Mouse (Mus musculus): ENCODE measurements around the gene Bco2. TPM values are rescaled to one million over a fixed set of nuclear protein-coding genes. Genes with fewer than 3 reads are reported as not detected.

The Bco2 gene
- total and polyA plus RNA-seq, 3 experiments, result 0.07 TPM; not detected in 2

- TF ChIP-seq MEF2A (IDR thresholded peaks at IDR 0.05; ENCODE audit: extremely low read depth, insufficient replicate concordance, low read depth, low read length, poor library complexity, severe bottlenecking) (no peak), POLR2A (IDR thresholded peaks at IDR 0.05; ENCODE audit: control insufficient read depth in 1 of 2, insufficient read depth in 1 of 2, low read depth in 1 of 2, low read length in 2 of 2, poor library complexity in 1 of 2) (no peak), POLR2AphosphoS2 (IDR thresholded peaks at IDR 0.05; ENCODE audit: low read length) (no peak), USF2 (IDR thresholded peaks at IDR 0.05; ENCODE audit: borderline replicate concordance in 1 of 2, insufficient read depth in 1 of 2, low read depth in 1 of 2, low read length in 2 of 2) (no peak), RCOR1 (IDR thresholded peaks at IDR 0.05; ENCODE audit: low read depth, low read length) (no peak), KAT2A (conservative IDR thresholded peaks at IDR 0.05; ENCODE audit: low read depth, low read length) (no peak), BHLHE40 (IDR thresholded peaks at IDR 0.05; ENCODE audit: borderline replicate concordance, low read depth, low read length) (no peak), MAX (IDR thresholded peaks at IDR 0.05; ENCODE audit: low read length) (no peak), RAD21 (IDR thresholded peaks at IDR 0.05; ENCODE audit: low read depth, low read length) (no peak), POLR2AphosphoS5 (IDR thresholded peaks at IDR 0.05; ENCODE audit: borderline replicate concordance, low read depth, low read length) (no peak), MAFK (IDR thresholded peaks at IDR 0.05; ENCODE audit: borderline replicate concordance, low read depth, low read length) (no peak), JUND (IDR thresholded peaks at IDR 0.05; ENCODE audit: low read depth, low read length) (no peak), TCF12 (IDR thresholded peaks at IDR 0.05; ENCODE audit: low read depth, low read length) (no peak), ETS1 (IDR thresholded peaks at IDR 0.05; ENCODE audit: low read depth, low read length) (no peak), SMC3 (IDR thresholded peaks at IDR 0.05; ENCODE audit: low read depth, low read length) (no peak), TBP (IDR thresholded peaks at IDR 0.05; ENCODE audit: low read depth, low read length) (no peak), ZC3H11A (IDR thresholded peaks at IDR 0.05; ENCODE audit: low read depth, low read length) (no peak), MYC (IDR thresholded peaks at IDR 0.05; ENCODE audit: low read depth, low read length) (no peak)
- no peaks in the 10 kb centered on the region for H3K9me3 ChIP-seq (replicated peaks; ENCODE audit: insufficient read depth, low read length)
- no peak overlapping the region for H3K27ac ChIP-seq (ENCODE audit: control insufficient read depth, low read depth, low read length)
- H3K36me3 ChIP-seq (ENCODE audit: control insufficient read depth in 1 of 2, insufficient read depth in 2 of 2, low read length in 2 of 2), result no peaks in the 10 kb centered on the region
- peak; percentile 19 for DNase-seq (ENCODE audit: low read depth, low spot score)
- no peaks in the 10 kb centered on the region for H3K79me2 ChIP-seq (ENCODE audit: control insufficient read depth, insufficient read depth, low read length, poor library complexity)
- peaks cover 0 to 5% of the 10 kb centered on the region in 2 experiments; a peak in 2 of 4 replicates for H3K27me3 ChIP-seq (ENCODE audit: control insufficient read depth in 1 of 2, insufficient read depth in 2 of 2, low read length in 2 of 2)
- H3K4me1 ChIP-seq (ENCODE audit: control insufficient read depth in 1 of 2, insufficient read depth in 2 of 2, low read length in 2 of 2), result no peaks in the 10 kb centered on the region
- H3K4me3 ChIP-seq (ENCODE audit: control insufficient read depth in 1 of 2, insufficient read depth in 1 of 2, low read depth in 2 of 2, low read length in 2 of 2), result no peak overlapping the region
- H3K9ac ChIP-seq (ENCODE audit: control insufficient read depth, low read depth, low read length, poor library complexity, severe bottlenecking), result no peak overlapping the region
Observed at GRCm38 (mm10) chr9:50569599-50570525, 14.9 kb upstream of the Bco2 start.

DNA sequence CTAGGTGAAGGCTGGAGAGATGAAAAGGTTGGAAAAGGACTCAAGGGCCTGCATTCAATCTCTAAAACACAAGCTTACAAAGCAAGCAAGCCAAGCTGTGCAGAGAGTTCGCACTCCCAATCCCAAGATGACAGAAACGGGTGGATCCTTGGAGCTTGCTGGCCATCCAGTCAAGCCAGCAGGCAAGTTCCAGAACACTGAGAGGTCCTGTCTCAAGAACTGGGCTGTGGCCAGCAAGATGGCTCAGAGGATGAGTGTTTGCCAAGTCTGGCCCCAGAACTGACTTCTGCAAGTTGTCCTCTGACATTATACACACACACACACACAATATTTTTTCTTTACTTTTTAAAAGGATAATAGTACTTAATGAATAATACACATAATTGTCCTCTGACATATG is 12.9 kb upstream of the Bco2 start:
- no peak for DNase-seq (ENCODE audit: low read depth, low spot score)
- Histone ChIP-seq H3K27me3 (ENCODE audit: control insufficient read depth in 1 of 2, insufficient read depth in 2 of 2, low read length in 2 of 2) (no peaks in the 10 kb centered on the region; a peak in 2 of 4 replicates), H3K36me3 (ENCODE audit: control insufficient read depth in 1 of 2, insufficient read depth in 2 of 2, low read length in 2 of 2) (no peaks in the 10 kb centered on the region), H3K4me3 (ENCODE audit: control insufficient read depth in 1 of 2, insufficient read depth in 1 of 2, low read depth in 2 of 2, low read length in 2 of 2) (no peak overlapping the region), H3K9ac (ENCODE audit: control insufficient read depth, low read depth, low read length, poor library complexity, severe bottlenecking) (no peak overlapping the region), H3K4me1 (ENCODE audit: control insufficient read depth in 1 of 2, insufficient read depth in 2 of 2, low read length in 2 of 2) (no peaks in the 10 kb centered on the region), H3K9me3 (replicated peaks; ENCODE audit: insufficient read depth, low read length) (no peaks in the 10 kb centered on the region), H3K79me2 (ENCODE audit: control insufficient read depth, insufficient read depth, low read length, poor library complexity) (no peaks in the 10 kb centered on the region), H3K27ac (ENCODE audit: control insufficient read depth, low read depth, low read length) (no peak overlapping the region)
- no peak for TF ChIP-seq MAFK (IDR thresholded peaks at IDR 0.05; ENCODE audit: borderline replicate concordance, low read depth, low read length)
- no peak for TF ChIP-seq MXI1 (IDR thresholded peaks at IDR 0.05; ENCODE audit: low read depth, low read length)
- no peak for TF ChIP-seq ZMIZ1 (IDR thresholded peaks at IDR 0.05; ENCODE audit: low read depth, low read length)
- no peak for TF ChIP-seq POLR2AphosphoS2 (IDR thresholded peaks at IDR 0.05; ENCODE audit: low read length)
- no peak for TF ChIP-seq ETS1 (IDR thresholded peaks at IDR 0.05; ENCODE audit: low read depth, low read length)
- TF ChIP-seq SMC3 (IDR thresholded peaks at IDR 0.05; ENCODE audit: low read depth, low read length), result no peak
- no peak for TF ChIP-seq TBP (IDR thresholded peaks at IDR 0.05; ENCODE audit: low read depth, low read length)
- no peak for TF ChIP-seq USF1 (IDR thresholded peaks at IDR 0.05; ENCODE audit: low read depth, low read length)
- no peak for TF ChIP-seq CHD1 (IDR thresholded peaks at IDR 0.05; ENCODE audit: low read depth, low read length)

All from MEL (cell line).